14 mouse cellular contexts compared by ENCODE assay signal in the genomic region with DNA sequence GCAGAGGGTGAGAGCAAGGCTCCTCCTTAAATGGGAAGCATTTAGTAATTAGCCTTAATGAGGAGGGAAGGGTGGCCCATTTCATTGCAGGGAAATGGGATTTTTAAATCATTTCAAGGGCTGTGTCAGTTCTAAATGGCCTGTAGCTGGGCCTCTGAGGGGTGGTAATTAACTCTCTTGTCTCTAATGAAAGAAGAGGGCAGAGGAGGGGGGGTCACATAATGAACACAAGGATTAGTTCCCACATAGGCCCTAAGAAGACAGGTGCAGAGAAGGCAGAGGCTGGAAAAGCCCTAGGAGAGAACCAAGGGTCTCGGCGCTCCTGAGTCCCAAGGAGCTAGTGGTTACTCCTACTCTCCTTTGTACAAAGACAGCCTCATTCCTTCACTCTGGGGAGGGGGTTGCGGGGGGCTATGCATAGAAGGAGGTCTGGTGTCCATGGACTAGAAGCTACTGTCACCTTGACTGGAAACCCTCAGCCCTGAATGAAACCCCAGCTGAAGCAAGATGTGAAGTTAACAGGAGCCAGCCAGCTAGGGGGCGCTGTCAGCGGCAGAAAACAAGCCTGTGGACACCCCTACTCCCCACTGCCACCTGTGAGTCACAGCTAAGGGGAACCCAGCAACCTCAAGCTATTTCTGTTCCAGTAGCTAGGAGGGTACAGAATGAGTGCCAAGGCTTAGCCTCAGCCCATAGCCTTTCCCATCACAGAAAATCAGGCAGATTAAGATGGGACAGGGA. TPM values are rescaled to one million over a fixed set of nuclear protein-coding genes. Genes with fewer than 3 reads are reported as not detected.
DNase-seq lines count a peak whose midpoint lies in the region; ATAC-seq and TF ChIP-seq lines count a peak whose summit lies in the region.
"Had no signal": no experiment of that assay in that cellular context is flagged by ENCODE, and none has a peak within 500 bp of the region (broad histone marks: within the 10 kb centered on the region; RNA-seq: fewer than 3 reads in every experiment).

No protein-coding gene starts in this region.

- ATAC-seq in lung, embryonic 14.5 days (ENCODE audit: insufficient read depth): no peak
- 0 out of 2 replicates have a peak, but pooled peaks have one; percentile 29 for ATAC-seq in hindbrain, postnatal 0 days

- WGBS in cerebellum, adult 2 months: 71% methylated on average over 5 of the region's 5 CpGs
- 69% methylated on average over 5 of the region's 5 CpGs for WGBS in lung, embryonic 14.5 days
- 70% methylated on average over 5 of the region's 5 CpGs for WGBS in hindbrain, postnatal 0 days

- no peaks in the 10 kb centered on the region for H3K36me3 ChIP-seq in lung, embryonic 14.5 days (ENCODE audit: insufficient read depth)
- H3K36me3 ChIP-seq in ES-Bruce4 (ENCODE audit: control insufficient read depth, insufficient read depth, low read length, poor library complexity, severe bottlenecking): no peaks in the 10 kb centered on the region
- H3K36me3 ChIP-seq in hindbrain, postnatal 0 days (ENCODE audit: insufficient read depth, low read length): no peaks in the 10 kb centered on the region
- H3K36me3 ChIP-seq: G1E; liver, embryonic 15.5 days had no signal

- TF ChIP-seq CTCF in cerebellum, adult 2 months (IDR thresholded peaks at IDR 0.05; ENCODE audit: borderline replicate concordance, insufficient read depth, low read depth, low read length): peak; percentile 9; the same call in 1 of the 2 replicates
- peak; percentile 18; the same call in 1 of the 2 replicates for TF ChIP-seq CTCF in lung, embryonic 14.5 days (IDR thresholded peaks at IDR 0.05; ENCODE audit: low read depth)
- peak; percentile 17 for TF ChIP-seq CTCF in ES-Bruce4 (IDR thresholded peaks at IDR 0.05; ENCODE audit: low read depth, low read length)
- TF ChIP-seq CTCF in hindbrain, postnatal 0 days (IDR thresholded peaks at IDR 0.05; ENCODE audit: low read depth): peak; percentile 26; the same call in 1 of the 2 replicates

- TF ChIP-seq POLR2A in cerebellum, adult 2 months (IDR thresholded peaks at IDR 0.05; ENCODE audit: borderline replicate concordance, insufficient read depth, low read length): no peak
- no peak for TF ChIP-seq POLR2A in ES-Bruce4 (IDR thresholded peaks at IDR 0.05; ENCODE audit: insufficient read depth, low read length)

- no peak overlapping the region for H3K27ac ChIP-seq in cerebellum, adult 2 months (ENCODE audit: insufficient read depth, low read length)
- no peak overlapping the region for H3K27ac ChIP-seq in lung, embryonic 14.5 days (ENCODE audit: low read depth)
- no peak overlapping the region for H3K27ac ChIP-seq in ES-Bruce4 (ENCODE audit: insufficient read depth, low read length)
- no peak overlapping the region for H3K27ac ChIP-seq in hindbrain, postnatal 0 days
- H3K27ac ChIP-seq: liver, embryonic 15.5 days had no signal

- H3K9ac ChIP-seq in lung, embryonic 14.5 days: no peak overlapping the region
- no peak overlapping the region for H3K9ac ChIP-seq in ES-Bruce4 (ENCODE audit: low read depth, poor library complexity, severe bottlenecking)
- no peak overlapping the region for H3K9ac ChIP-seq in hindbrain, postnatal 0 days (replicated peaks; ENCODE audit: low read length)
- H3K9ac ChIP-seq: liver, embryonic 15.5 days had no signal

- TF ChIP-seq EP300 in ES-Bruce4 (IDR thresholded peaks at IDR 0.05; ENCODE audit: insufficient read depth, low read depth, low read length): no peak

- peak; percentile 27 to 28 for DNase-seq in cerebellum, adult 2 months
- no peak for DNase-seq in cerebellum, adult 9-10 months
- DNase-seq in lung, embryonic 14.5 days: no peak
- DNase-seq in lung, postnatal 10 days: no peak
- DNase-seq in hindbrain, postnatal 0 days (ENCODE audit: low spot score): no peak
- no peak for DNase-seq in yolk sac, embryonic 10.5 days (ENCODE audit: low spot score)
- DNase-seq in lung, postnatal 25 days (ENCODE audit: low spot score): no peak
- DNase-seq: B cell, adult 2 months; cerebellum, adult 8-10 months; kidney, adult 11 months; thymus, postnatal 14 days had no signal

- no peaks in the 10 kb centered on the region for H3K9me3 ChIP-seq in lung, embryonic 14.5 days (ENCODE audit: low read depth, low read length)
- H3K9me3 ChIP-seq in ES-Bruce4 (replicated peaks; ENCODE audit: control insufficient read depth, insufficient read depth, low read length, poor library complexity, severe bottlenecking): no peaks in the 10 kb centered on the region
- H3K9me3 ChIP-seq in hindbrain, postnatal 0 days (ENCODE audit: low read length): no peaks in the 10 kb centered on the region
- H3K9me3 ChIP-seq: G1E; liver, embryonic 15.5 days had no signal

- peaks cover 3% of the 10 kb centered on the region; the same call in 1 of the 2 replicates for H3K4me1 ChIP-seq in cerebellum, adult 2 months (ENCODE audit: control insufficient read depth, insufficient read depth, low read length)
- H3K4me1 ChIP-seq in lung, embryonic 14.5 days (ENCODE audit: insufficient read depth): no peaks in the 10 kb centered on the region
- no peaks in the 10 kb centered on the region for H3K4me1 ChIP-seq in ES-Bruce4 (ENCODE audit: control insufficient read depth, insufficient read depth, low read length)
- H3K4me1 ChIP-seq in hindbrain, postnatal 0 days (ENCODE audit: insufficient read depth, low read length): no peaks in the 10 kb centered on the region

- no peak overlapping the region for H3K4me2 ChIP-seq in lung, embryonic 14.5 days
- H3K4me2 ChIP-seq in hindbrain, postnatal 0 days (ENCODE audit: low read depth, low read length): no peak overlapping the region
- H3K4me2 ChIP-seq: liver, embryonic 15.5 days had no signal

- no peak overlapping the region for H3K4me3 ChIP-seq in cerebellum, adult 2 months (replicated peaks; ENCODE audit: insufficient read depth, low read depth, low read length)
- no peak overlapping the region for H3K4me3 ChIP-seq in lung, embryonic 14.5 days (ENCODE audit: low read depth, low read length)
- H3K4me3 ChIP-seq in ES-Bruce4 (ENCODE audit: low read depth, low read length): no peak overlapping the region
- no peak overlapping the region for H3K4me3 ChIP-seq in hindbrain, postnatal 0 days (ENCODE audit: low read length)
- H3K4me3 ChIP-seq: liver, embryonic 15.5 days had no signal

- no peaks in the 10 kb centered on the region for H3K27me3 ChIP-seq in cerebellum, adult 2 months (ENCODE audit: control insufficient read depth, insufficient read depth, low read length)
- no peaks in the 10 kb centered on the region for H3K27me3 ChIP-seq in lung, embryonic 14.5 days (ENCODE audit: insufficient read depth, low read length)
- H3K27me3 ChIP-seq in ES-Bruce4 (ENCODE audit: control insufficient read depth, insufficient read depth, low read length, poor library complexity, severe bottlenecking): no peaks in the 10 kb centered on the region
- no peaks in the 10 kb centered on the region for H3K27me3 ChIP-seq in hindbrain, postnatal 0 days (ENCODE audit: insufficient read depth, low read length)

RNA-seq across cellular contexts. Expression of a gene that starts 44.9 kb away (rescaled TPM):
- polyA plus RNA-seq in cerebellum, adult 2 months (2012; rRNA removed): 27.3 and 31.6 TPM in 2 replicates
- 11.8 and 15.0 TPM in 2 replicates for polyA plus RNA-seq in lung, embryonic 14.5 days (2014; fragmentation: Nextera tagmentation; extraction: Ambion mirVana)
- polyA plus RNA-seq in ES-Bruce4 (2011; ENCODE audit: insufficient read depth, insufficient read length, low read depth, missing spikeins): 1.3 and 2.0 TPM in 2 replicates
- total RNA-seq in hindbrain, postnatal 0 days (2014; rRNA removed): 53.0 and 83.8 TPM in 2 replicates
- 45.5 and 48.4 TPM in 2 replicates for polyA plus RNA-seq in hindbrain, postnatal 0 days (2015; fragmentation: Nextera tagmentation; extraction: Ambion mirVana)
- total RNA-seq: G1E had no signal
- polyA plus RNA-seq: G1E had no signal

RNA-seq across cellular contexts. Expression of a gene that starts 47.0 kb away (rescaled TPM):
- 61.6 and 66.0 TPM in 2 replicates for polyA plus RNA-seq in cerebellum, adult 2 months (2012; rRNA removed)
- polyA plus RNA-seq in lung, embryonic 14.5 days (2014; fragmentation: Nextera tagmentation; extraction: Ambion mirVana): 1.1 and 1.7 TPM in 2 replicates
- polyA plus RNA-seq in ES-Bruce4 (2011; ENCODE audit: insufficient read depth, insufficient read length, low read depth, missing spikeins): 2.7 and 5.4 TPM in 2 replicates
- total RNA-seq in hindbrain, postnatal 0 days (2014; rRNA removed): 33.8 and 41.9 TPM in 2 replicates
- 40.0 and 41.0 TPM in 2 replicates for polyA plus RNA-seq in hindbrain, postnatal 0 days (2015; fragmentation: Nextera tagmentation; extraction: Ambion mirVana)
- polyA plus RNA-seq: G1E had no signal

Comparison
In these comparisons a context has a peak if more than half of its experiments do, and no peak if none do; other contexts are left out.
1. DNase-seq: peak in cerebellum, adult 2 months (2 of 2); none in cerebellum, adult 9-10 months (single experiment), lung, embryonic 14.5 days (single experiment), lung, postnatal 10 days (single experiment), hindbrain, postnatal 0 days (single experiment), yolk sac, embryonic 10.5 days (single experiment) and lung, postnatal 25 days (single experiment).
2. Peak in every context shown above with its lines, with median percentiles within 50 percentile points of each other: CTCF ChIP-seq.